Comparison of ENCODE assay signal across 19 mouse cellular contexts in the genomic region with DNA sequence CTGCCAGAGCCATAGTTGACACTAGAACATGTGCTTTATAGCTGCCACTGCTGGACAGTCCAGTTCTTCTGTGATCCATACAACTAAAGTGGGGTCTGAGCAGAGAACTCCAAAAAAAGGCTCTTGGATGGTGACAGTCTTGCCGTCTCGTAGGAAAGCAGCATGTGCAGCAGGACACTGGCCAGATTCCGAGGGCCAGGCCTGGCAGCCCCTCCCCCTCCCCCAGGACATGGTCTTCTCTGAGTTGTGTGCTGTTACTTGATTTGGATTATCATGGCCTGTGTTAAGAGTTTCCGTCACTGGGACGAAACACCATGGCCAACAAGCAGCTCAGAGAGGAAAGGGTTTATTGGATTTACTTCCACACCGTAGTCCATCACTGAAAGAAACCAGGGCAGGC. TPM values are rescaled to one million over a fixed set of nuclear protein-coding genes. Genes with fewer than 3 reads are reported as not detected.
DNase-seq lines count a peak whose midpoint lies in the region; ATAC-seq and TF ChIP-seq lines count a peak whose summit lies in the region.
"Had no signal": no experiment of that assay in that cellular context is flagged by ENCODE, and none has a peak within 500 bp of the region (broad histone marks: within the 10 kb centered on the region; RNA-seq: fewer than 3 reads in every experiment).

No protein-coding gene starts in this region.

- H3K79me2 ChIP-seq in macrophage (ENCODE audit: inconsistent target): peaks cover 84% of the 10 kb centered on the region

- no peaks in the 10 kb centered on the region for H3K27me3 ChIP-seq in heart, embryonic 12.5 days (replicated peaks)
- H3K27me3 ChIP-seq in intestine, embryonic 14.5 days (replicated peaks; ENCODE audit: control insufficient read depth, insufficient read depth, low read length): no peaks in the 10 kb centered on the region
- H3K27me3 ChIP-seq in intestine, postnatal 0 days (replicated peaks; ENCODE audit: control insufficient read depth, insufficient read depth, low read length): no peaks in the 10 kb centered on the region
- H3K27me3 ChIP-seq: embryonic facial prominence, embryonic 12.5 days; forebrain, embryonic 12.5 days had no signal

- H3K4me1 ChIP-seq in heart, embryonic 12.5 days (replicated peaks): peaks cover 75% of the 10 kb centered on the region
- peaks cover 26% of the 10 kb centered on the region for H3K4me1 ChIP-seq in intestine, embryonic 14.5 days (replicated peaks; ENCODE audit: control insufficient read depth, insufficient read depth, low read length)
- H3K4me1 ChIP-seq in intestine, postnatal 0 days (replicated peaks; ENCODE audit: control insufficient read depth, insufficient read depth, low read length): 0 out of 2 replicates have a peak, but pooled peaks cover 9% of the 10 kb centered on the region
- H3K4me1 ChIP-seq: forebrain, embryonic 12.5 days had no signal

- H3K4me2 ChIP-seq in heart, embryonic 12.5 days: no peak overlapping the region
- H3K4me2 ChIP-seq in intestine, embryonic 14.5 days (ENCODE audit: low read length): no peak overlapping the region
- no peak overlapping the region for H3K4me2 ChIP-seq in intestine, postnatal 0 days (replicated peaks; ENCODE audit: low read depth)
- H3K4me2 ChIP-seq: embryonic facial prominence, embryonic 12.5 days; forebrain, embryonic 12.5 days; hindbrain, embryonic 14.5 days had no signal

- TF ChIP-seq CTCF in intestine, postnatal 0 days (IDR thresholded peaks at IDR 0.05; ENCODE audit: low read depth): no peak

- no peaks in the 10 kb centered on the region for H3K36me3 ChIP-seq in heart, embryonic 12.5 days
- H3K36me3 ChIP-seq in intestine, embryonic 14.5 days (ENCODE audit: control insufficient read depth, insufficient read depth, low read length): no peaks in the 10 kb centered on the region
- no peaks in the 10 kb centered on the region for H3K36me3 ChIP-seq in intestine, postnatal 0 days (ENCODE audit: control insufficient read depth, insufficient read depth)
- H3K36me3 ChIP-seq in macrophage (ENCODE audit: inconsistent target): no peaks in the 10 kb centered on the region
- H3K36me3 ChIP-seq: embryonic facial prominence, embryonic 12.5 days; forebrain, embryonic 12.5 days; hindbrain, embryonic 10.5 days had no signal

- WGBS in heart, embryonic 12.5 days: 26% methylated on average over 6 of the region's 6 CpGs
- WGBS in intestine, embryonic 14.5 days: 47% methylated on average over 6 of the region's 6 CpGs
- 68% methylated on average over 6 of the region's 6 CpGs for WGBS in intestine, postnatal 0 days
- 73% methylated on average over 6 of the region's 6 CpGs for WGBS in macrophage (ENCODE audit: missing documents)

- peak overlapping the region; percentile 55; the same call in 1 of the 2 replicates for H3K27ac ChIP-seq in heart, embryonic 12.5 days (ENCODE audit: poor library complexity, severe bottlenecking)
- H3K27ac ChIP-seq in intestine, embryonic 14.5 days (ENCODE audit: low read depth): peak overlapping the region; percentile 33; the same call in 1 of the 2 replicates
- H3K27ac ChIP-seq in intestine, postnatal 0 days (ENCODE audit: low read depth, low read length): no peak overlapping the region
- H3K27ac ChIP-seq in macrophage: peak overlapping the region; percentile 88
- H3K27ac ChIP-seq: embryonic facial prominence, embryonic 12.5 days; forebrain, embryonic 12.5 days; hindbrain, embryonic 10.5 days; hindbrain, embryonic 14.5 days had no signal

- DNase-seq in heart, adult 8-10 months (ENCODE audit: low spot score): no peak
- DNase-seq in intestine, embryonic 14.5 days (ENCODE audit: low spot score): no peak
- no peak for DNase-seq in c-Kit-positive CD71-positive TER-119-positive erythroid progenitor cells, embryonic 14.5 days (ENCODE audit: low spot score)
- DNase-seq: adrenal gland, adult 2 months; adrenal gland, postnatal 36 days; cerebellum, adult 11-12 months; gastrocnemius, postnatal 10 days; kidney, adult 18-20 months had no signal

- ATAC-seq in heart, embryonic 12.5 days (ENCODE audit: insufficient number of reproducible peaks, low FRiP score): no peak
- ATAC-seq in intestine, embryonic 14.5 days (replicated peaks; ENCODE audit: low FRiP score, low TSS enrichment, low read depth): no peak
- ATAC-seq in intestine, postnatal 0 days: no peak
- ATAC-seq: forebrain, embryonic 16.5 days had no signal

- H3K9me3 ChIP-seq in heart, embryonic 12.5 days (replicated peaks): no peaks in the 10 kb centered on the region
- no peaks in the 10 kb centered on the region for H3K9me3 ChIP-seq in intestine, embryonic 14.5 days (ENCODE audit: control insufficient read depth, low read length)
- H3K9me3 ChIP-seq in intestine, postnatal 0 days (ENCODE audit: control insufficient read depth): no peaks in the 10 kb centered on the region
- H3K9me3 ChIP-seq: embryonic facial prominence, embryonic 12.5 days; forebrain, embryonic 12.5 days; hindbrain, embryonic 10.5 days had no signal

- H3K9ac ChIP-seq in heart, embryonic 12.5 days: peak overlapping the region; percentile 24; the same call in 1 of the 2 replicates
- H3K9ac ChIP-seq in intestine, embryonic 14.5 days (ENCODE audit: low read length): no peak overlapping the region
- H3K9ac ChIP-seq in intestine, postnatal 0 days (ENCODE audit: low read depth, low read length): no peak overlapping the region
- H3K9ac ChIP-seq: embryonic facial prominence, embryonic 12.5 days; forebrain, embryonic 12.5 days; hindbrain, embryonic 14.5 days had no signal

- H3K4me3 ChIP-seq in heart, embryonic 12.5 days: no peak overlapping the region
- H3K4me3 ChIP-seq in intestine, embryonic 14.5 days (ENCODE audit: low read depth, low read length): no peak overlapping the region
- H3K4me3 ChIP-seq in intestine, postnatal 0 days (ENCODE audit: low read depth, low read length): no peak overlapping the region
- H3K4me3 ChIP-seq in macrophage (ENCODE audit: inconsistent target): no peak overlapping the region
- H3K4me3 ChIP-seq: embryonic facial prominence, embryonic 12.5 days; forebrain, embryonic 12.5 days; hindbrain, embryonic 10.5 days had no signal

RNA-seq across cellular contexts. Expression of gene Ubtd1, which starts 22.7 kb away (rescaled TPM):
- polyA plus RNA-seq in heart, embryonic 12.5 days (2016; fragmentation: Nextera tagmentation; extraction: Ambion mirVana): 13.8 and 16.1 TPM in 2 replicates
- total RNA-seq in heart, adult 8-10 months (2022): 10 to 100 TPM; 15.9 to 18.2 (median 16.5) TPM
- polyA plus RNA-seq in intestine, embryonic 14.5 days (2014; fragmentation: Nextera tagmentation; extraction: Ambion mirVana): 9.1 and 9.9 TPM in 2 replicates
- polyA plus RNA-seq in intestine, postnatal 0 days (2015; fragmentation: Nextera tagmentation; extraction: Ambion mirVana): 12.0 and 12.5 TPM in 2 replicates
- total RNA-seq in macrophage (2018; cell fraction: chromatin; rRNA removed): 10 to 100 TPM in 20 of 26 experiments, 1 to 10 TPM in 6; 6.1 to 34.9 (median 17.0) TPM
- total RNA-seq in macrophage (2018; cell fraction: cytosol; rRNA removed): 10 to 100 TPM; 18.4 to 53.6 (median 41.3) TPM
- 10 to 100 TPM in 24 of 26 experiments, 1 to 10 TPM in 2; 7.9 to 43.0 (median 21.4) TPM for total RNA-seq in macrophage (2018; cell fraction: nucleus; rRNA removed)
- polyA plus RNA-seq in macrophage (2018): 25.8 to 42.9 TPM (median 41.2 TPM) in 3 replicates

RNA-seq across cellular contexts. Expression of gene Mms19, which starts 23.3 kb away (rescaled TPM):
- polyA plus RNA-seq in heart, embryonic 12.5 days (2016; fragmentation: Nextera tagmentation; extraction: Ambion mirVana): 21.6 and 26.3 TPM in 2 replicates
- total RNA-seq in heart, adult 8-10 months (2022): 10 to 100 TPM; 16.0 to 23.9 (median 20.6) TPM
- polyA plus RNA-seq in intestine, embryonic 14.5 days (2014; fragmentation: Nextera tagmentation; extraction: Ambion mirVana): 36.3 and 41.0 TPM in 2 replicates
- 9.6 and 14.1 TPM in 2 replicates for polyA plus RNA-seq in intestine, postnatal 0 days (2015; fragmentation: Nextera tagmentation; extraction: Ambion mirVana)
- 100 to 1,000 TPM in 18 of 26 experiments, 10 to 100 TPM in 8; 42.8 to 286 (median 150) TPM for total RNA-seq in macrophage (2018; cell fraction: chromatin; rRNA removed)
- 10 to 100 TPM; 14.3 to 42.5 (median 23.2) TPM for total RNA-seq in macrophage (2018; cell fraction: cytosol; rRNA removed)
- 100 to 1,000 TPM in 3 of 26 experiments, 10 to 100 TPM in 23; 19.8 to 113 (median 68.3) TPM for total RNA-seq in macrophage (2018; cell fraction: nucleus; rRNA removed)
- 20.9 to 26.5 TPM (median 24.4 TPM) in 3 replicates for polyA plus RNA-seq in macrophage (2018)

RNA-seq across cellular contexts. Expression of gene Ankrd2, which starts 31.5 kb away (rescaled TPM):
- polyA plus RNA-seq in heart, embryonic 12.5 days (2016; fragmentation: Nextera tagmentation; extraction: Ambion mirVana): not detected in 2 replicates
- under 1 TPM in 3 of 4 experiments, not detected in 1; 0.49 to 0.63 (median 0.53) TPM for total RNA-seq in heart, adult 8-10 months (2022)
- 0.27 and 0.32 TPM in 2 replicates for polyA plus RNA-seq in intestine, embryonic 14.5 days (2014; fragmentation: Nextera tagmentation; extraction: Ambion mirVana)
- polyA plus RNA-seq in intestine, postnatal 0 days (2015; fragmentation: Nextera tagmentation; extraction: Ambion mirVana): 0.42 TPM in 1 of 2 replicates, not detected in the other
- total RNA-seq in macrophage (2018; cell fraction: chromatin; rRNA removed): under 1 TPM in 3 of 26 experiments, not detected in 23; 0.54 to 0.71 (median 0.68) TPM
- total RNA-seq in macrophage (2018; cell fraction: cytosol; rRNA removed): not detected
- under 1 TPM in 1 of 26 experiments, not detected in 25; 0.46 TPM for total RNA-seq in macrophage (2018; cell fraction: nucleus; rRNA removed)
- not detected in 3 replicates for polyA plus RNA-seq in macrophage (2018)
- total RNA-seq: heart, postnatal 10 days had no signal
- polyA plus RNA-seq: hindbrain, embryonic 10.5 days; kidney, embryonic 14.5 days had no signal

RNA-seq across cellular contexts. Expression of gene Hoga1, which starts 41.2 kb away (rescaled TPM):
- 0.69 and 1.0 TPM in 2 replicates for polyA plus RNA-seq in heart, embryonic 12.5 days (2016; fragmentation: Nextera tagmentation; extraction: Ambion mirVana)
- total RNA-seq in heart, adult 8-10 months (2022): 1 to 10 TPM in 3 of 4 experiments, under 1 TPM in 1; 0.92 to 2.5 (median 1.5) TPM
- polyA plus RNA-seq in intestine, embryonic 14.5 days (2014; fragmentation: Nextera tagmentation; extraction: Ambion mirVana): 1.4 and 1.7 TPM in 2 replicates
- polyA plus RNA-seq in intestine, postnatal 0 days (2015; fragmentation: Nextera tagmentation; extraction: Ambion mirVana): 16.2 and 17.6 TPM in 2 replicates
- total RNA-seq in macrophage (2018; cell fraction: chromatin; rRNA removed): 10 to 100 TPM in 2 of 26 experiments, 1 to 10 TPM in 22, under 1 TPM in 1, not detected in 1; 0.95 to 11.2 (median 3.6) TPM
- 1 to 10 TPM; 1.0 to 2.4 (median 1.5) TPM for total RNA-seq in macrophage (2018; cell fraction: cytosol; rRNA removed)
- total RNA-seq in macrophage (2018; cell fraction: nucleus; rRNA removed): 1 to 10 TPM in 25 of 26 experiments, under 1 TPM in 1; 0.92 to 5.1 (median 2.3) TPM
- 1.3 to 2.2 TPM (median 1.9 TPM) in 3 replicates for polyA plus RNA-seq in macrophage (2018)

RNA-seq across cellular contexts. Expression of gene 4933411K16Rik, which starts 47.8 kb away (rescaled TPM):
- polyA plus RNA-seq in heart, embryonic 12.5 days (2016; fragmentation: Nextera tagmentation; extraction: Ambion mirVana): not detected in 2 replicates
- under 1 TPM in 2 of 4 experiments, not detected in 2; 0.22 to 0.31 TPM for total RNA-seq in heart, adult 8-10 months (2022)
- polyA plus RNA-seq in intestine, embryonic 14.5 days (2014; fragmentation: Nextera tagmentation; extraction: Ambion mirVana): 0.13 TPM in 1 of 2 replicates, not detected in the other
- 0.08 TPM in 1 of 2 replicates, not detected in the other for polyA plus RNA-seq in intestine, postnatal 0 days (2015; fragmentation: Nextera tagmentation; extraction: Ambion mirVana)
- total RNA-seq in macrophage (2018; cell fraction: chromatin; rRNA removed): 1 to 10 TPM in 20 of 26 experiments, under 1 TPM in 3, not detected in 3; 0.50 to 5.2 (median 2.6) TPM
- total RNA-seq in macrophage (2018; cell fraction: cytosol; rRNA removed): under 1 TPM in 6 of 26 experiments, not detected in 20; 0.09 to 0.33 (median 0.19) TPM
- total RNA-seq in macrophage (2018; cell fraction: nucleus; rRNA removed): 1 to 10 TPM in 6 of 26 experiments, under 1 TPM in 15, not detected in 5; 0.39 to 4.1 (median 0.78) TPM
- 0.19 to 0.27 TPM (median 0.27 TPM) in 3 replicates for polyA plus RNA-seq in macrophage (2018)
- total RNA-seq: heart, adult 18-20 months had no signal
- polyA plus RNA-seq: embryonic facial prominence, embryonic 12.5 days; forebrain, embryonic 16.5 days; hindbrain, embryonic 10.5 days; hindbrain, embryonic 14.5 days had no signal
